In the genomic region with DNA sequence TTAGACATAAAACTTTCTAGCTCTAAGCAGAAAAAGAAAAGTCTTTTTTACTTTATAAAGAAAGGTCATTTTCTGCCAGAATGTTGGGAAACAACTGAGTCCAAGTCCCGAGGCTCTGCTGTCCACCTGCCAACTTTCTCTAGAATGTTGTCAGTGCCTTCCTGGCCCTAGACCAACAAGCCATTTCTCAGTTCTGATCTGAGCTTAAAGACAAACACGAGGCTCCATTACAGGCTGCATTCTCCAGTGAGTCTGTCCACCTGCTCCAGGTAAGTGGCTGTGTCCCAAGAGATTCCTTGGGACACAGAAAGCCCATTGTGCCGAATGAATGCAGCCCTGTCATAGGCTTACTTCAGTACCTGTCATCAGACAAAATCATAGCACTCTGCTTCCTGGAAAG, we compare ENCODE assay signal across 9 mouse cellular contexts. TPM values are rescaled to one million over a fixed set of nuclear protein-coding genes. Genes with fewer than 3 reads are reported as not detected.
A peak's percentile ranks its signal among the peaks of the same experiment; 100 is the strongest.
DNase-seq lines count a peak whose midpoint lies in the region; ATAC-seq and TF ChIP-seq lines count a peak whose summit lies in the region.
"Had no signal": no experiment of that assay in that cellular context is flagged by ENCODE, and none has a peak within 500 bp of the region (broad histone marks: within the 10 kb centered on the region; RNA-seq: fewer than 3 reads in every experiment).

No protein-coding gene starts in this region.

- no peak overlapping the region for H3K4me3 ChIP-seq in hindbrain, postnatal 0 days (ENCODE audit: low read length)
- no peak overlapping the region for H3K4me3 ChIP-seq in hindbrain, embryonic 14.5 days (replicated peaks; ENCODE audit: low read length)
- H3K4me3 ChIP-seq in neural tube, embryonic 15.5 days (replicated peaks): no peak overlapping the region
- H3K4me3 ChIP-seq: hindbrain, embryonic 15.5 days had no signal

- WGBS in hindbrain, postnatal 0 days: 44% methylated on average over 3 of the region's 3 CpGs
- WGBS in hindbrain, embryonic 14.5 days: 76% methylated on average over 3 of the region's 3 CpGs
- 70% methylated on average over 3 of the region's 3 CpGs for WGBS in neural tube, embryonic 15.5 days

- no peak for TF ChIP-seq CTCF in hindbrain, postnatal 0 days (IDR thresholded peaks at IDR 0.05; ENCODE audit: low read depth)

- ATAC-seq in hindbrain, postnatal 0 days: no peak
- ATAC-seq in hindbrain, embryonic 14.5 days (ENCODE audit: low FRiP score): no peak
- no peak for ATAC-seq in neural tube, embryonic 15.5 days (ENCODE audit: low FRiP score)

- no peaks in the 10 kb centered on the region for H3K27me3 ChIP-seq in hindbrain, postnatal 0 days (ENCODE audit: insufficient read depth, low read length)
- H3K27me3 ChIP-seq in hindbrain, embryonic 14.5 days (ENCODE audit: control insufficient read depth, insufficient read depth, low read length): no peaks in the 10 kb centered on the region
- no peaks in the 10 kb centered on the region for H3K27me3 ChIP-seq in neural tube, embryonic 15.5 days (replicated peaks)
- H3K27me3 ChIP-seq: hindbrain, embryonic 15.5 days had no signal

- no peaks in the 10 kb centered on the region for H3K9me3 ChIP-seq in hindbrain, postnatal 0 days (ENCODE audit: low read length)
- 0 out of 2 replicates have a peak, but pooled peaks cover 3% of the 10 kb centered on the region for H3K9me3 ChIP-seq in hindbrain, embryonic 14.5 days (ENCODE audit: control insufficient read depth, low read length)
- 0 out of 2 replicates have a peak, but pooled peaks cover 1% of the 10 kb centered on the region for H3K9me3 ChIP-seq in neural tube, embryonic 15.5 days (replicated peaks)
- H3K9me3 ChIP-seq: hindbrain, embryonic 15.5 days had no signal

- no peak overlapping the region for H3K27ac ChIP-seq in hindbrain, postnatal 0 days
- no peak overlapping the region for H3K27ac ChIP-seq in hindbrain, embryonic 14.5 days
- H3K27ac ChIP-seq in neural tube, embryonic 15.5 days (replicated peaks): no peak overlapping the region
- H3K27ac ChIP-seq: hindbrain, embryonic 15.5 days had no signal

- H3K4me1 ChIP-seq in hindbrain, postnatal 0 days (ENCODE audit: insufficient read depth, low read length): no peaks in the 10 kb centered on the region
- no peaks in the 10 kb centered on the region for H3K4me1 ChIP-seq in hindbrain, embryonic 14.5 days (replicated peaks; ENCODE audit: control insufficient read depth, insufficient read depth, low read length)
- no peaks in the 10 kb centered on the region for H3K4me1 ChIP-seq in neural tube, embryonic 15.5 days
- H3K4me1 ChIP-seq: hindbrain, embryonic 15.5 days had no signal

- H3K4me2 ChIP-seq in hindbrain, postnatal 0 days (ENCODE audit: low read depth, low read length): no peak overlapping the region
- no peak overlapping the region for H3K4me2 ChIP-seq in hindbrain, embryonic 14.5 days (replicated peaks)
- H3K4me2 ChIP-seq in neural tube, embryonic 15.5 days: no peak overlapping the region
- H3K4me2 ChIP-seq: hindbrain, embryonic 15.5 days had no signal

- H3K9ac ChIP-seq in hindbrain, postnatal 0 days (replicated peaks; ENCODE audit: low read length): no peak overlapping the region
- no peak overlapping the region for H3K9ac ChIP-seq in hindbrain, embryonic 14.5 days
- no peak overlapping the region for H3K9ac ChIP-seq in neural tube, embryonic 15.5 days (replicated peaks)
- H3K9ac ChIP-seq: hindbrain, embryonic 15.5 days had no signal

- H3K36me3 ChIP-seq in hindbrain, postnatal 0 days (ENCODE audit: insufficient read depth, low read length): no peaks in the 10 kb centered on the region
- no peaks in the 10 kb centered on the region for H3K36me3 ChIP-seq in hindbrain, embryonic 14.5 days (replicated peaks; ENCODE audit: control insufficient read depth, insufficient read depth)
- no peaks in the 10 kb centered on the region for H3K36me3 ChIP-seq in neural tube, embryonic 15.5 days
- H3K36me3 ChIP-seq: hindbrain, embryonic 15.5 days had no signal

- DNase-seq in hindbrain, postnatal 0 days (ENCODE audit: low spot score): peak; percentile 45
- DNase-seq in hindbrain, embryonic 14.5 days (ENCODE audit: low spot score): no peak
- peak; percentile 72 for DNase-seq in cerebellum, adult 9-11 months
- DNase-seq in kidney, adult 9 months: peak; percentile 57
- peak; percentile 31 for DNase-seq in ovary, postnatal 14 days (ENCODE audit: low spot score)
- DNase-seq in embryo, embryonic 11 days: no peak
- DNase-seq in spleen, adult 12 weeks (ENCODE audit: low spot score): no peak

RNA-seq across cellular contexts. Expression of gene 2010109A12Rik, which starts 15.3 kb away (rescaled TPM):
- 0.36 TPM in 1 of 2 replicates, not detected in the other for total RNA-seq in hindbrain, postnatal 0 days (2014; rRNA removed)
- 0.71 and 0.72 TPM in 2 replicates for polyA plus RNA-seq in hindbrain, postnatal 0 days (2015; fragmentation: Nextera tagmentation; extraction: Ambion mirVana)
- polyA plus RNA-seq in hindbrain, embryonic 14.5 days (2014; fragmentation: Nextera tagmentation; extraction: Ambion mirVana): 0.94 and 1.2 TPM in 2 replicates
- 1.2 and 1.4 TPM in 2 replicates for polyA plus RNA-seq in neural tube, embryonic 15.5 days (2015; fragmentation: Nextera tagmentation; extraction: Ambion mirVana)

RNA-seq across cellular contexts. Expression of gene Ccni, which starts 15.4 kb away (rescaled TPM):
- total RNA-seq in hindbrain, postnatal 0 days (2014; rRNA removed): 269 and 279 TPM in 2 replicates
- 116 and 122 TPM in 2 replicates for polyA plus RNA-seq in hindbrain, postnatal 0 days (2015; fragmentation: Nextera tagmentation; extraction: Ambion mirVana)
- polyA plus RNA-seq in hindbrain, embryonic 14.5 days (2014; fragmentation: Nextera tagmentation; extraction: Ambion mirVana): 173 and 186 TPM in 2 replicates
- 115 and 119 TPM in 2 replicates for polyA plus RNA-seq in neural tube, embryonic 15.5 days (2015; fragmentation: Nextera tagmentation; extraction: Ambion mirVana)

RNA-seq across cellular contexts. Expression of gene Ccng2, which starts 45.4 kb away (rescaled TPM):
- total RNA-seq in hindbrain, postnatal 0 days (2014; rRNA removed): 38.6 and 45.3 TPM in 2 replicates
- polyA plus RNA-seq in hindbrain, postnatal 0 days (2015; fragmentation: Nextera tagmentation; extraction: Ambion mirVana): 32.5 and 33.2 TPM in 2 replicates
- polyA plus RNA-seq in hindbrain, embryonic 14.5 days (2014; fragmentation: Nextera tagmentation; extraction: Ambion mirVana): 78.3 and 82.0 TPM in 2 replicates
- 63.2 and 68.9 TPM in 2 replicates for polyA plus RNA-seq in neural tube, embryonic 15.5 days (2015; fragmentation: Nextera tagmentation; extraction: Ambion mirVana)

Comparison
In these comparisons a context has a peak if more than half of its experiments do, and no peak if none do; other contexts are left out.
1. DNase-seq: peak in hindbrain, postnatal 0 days (single experiment), cerebellum, adult 9-11 months (single experiment), kidney, adult 9 months (single experiment) and ovary, postnatal 14 days (single experiment); none in hindbrain, embryonic 14.5 days (single experiment), embryo, embryonic 11 days (single experiment) and spleen, adult 12 weeks (single experiment).